Mouse (Mus musculus): ENCODE results near the gene Irf2bp2.

Gene Irf2bp2

DNA sequence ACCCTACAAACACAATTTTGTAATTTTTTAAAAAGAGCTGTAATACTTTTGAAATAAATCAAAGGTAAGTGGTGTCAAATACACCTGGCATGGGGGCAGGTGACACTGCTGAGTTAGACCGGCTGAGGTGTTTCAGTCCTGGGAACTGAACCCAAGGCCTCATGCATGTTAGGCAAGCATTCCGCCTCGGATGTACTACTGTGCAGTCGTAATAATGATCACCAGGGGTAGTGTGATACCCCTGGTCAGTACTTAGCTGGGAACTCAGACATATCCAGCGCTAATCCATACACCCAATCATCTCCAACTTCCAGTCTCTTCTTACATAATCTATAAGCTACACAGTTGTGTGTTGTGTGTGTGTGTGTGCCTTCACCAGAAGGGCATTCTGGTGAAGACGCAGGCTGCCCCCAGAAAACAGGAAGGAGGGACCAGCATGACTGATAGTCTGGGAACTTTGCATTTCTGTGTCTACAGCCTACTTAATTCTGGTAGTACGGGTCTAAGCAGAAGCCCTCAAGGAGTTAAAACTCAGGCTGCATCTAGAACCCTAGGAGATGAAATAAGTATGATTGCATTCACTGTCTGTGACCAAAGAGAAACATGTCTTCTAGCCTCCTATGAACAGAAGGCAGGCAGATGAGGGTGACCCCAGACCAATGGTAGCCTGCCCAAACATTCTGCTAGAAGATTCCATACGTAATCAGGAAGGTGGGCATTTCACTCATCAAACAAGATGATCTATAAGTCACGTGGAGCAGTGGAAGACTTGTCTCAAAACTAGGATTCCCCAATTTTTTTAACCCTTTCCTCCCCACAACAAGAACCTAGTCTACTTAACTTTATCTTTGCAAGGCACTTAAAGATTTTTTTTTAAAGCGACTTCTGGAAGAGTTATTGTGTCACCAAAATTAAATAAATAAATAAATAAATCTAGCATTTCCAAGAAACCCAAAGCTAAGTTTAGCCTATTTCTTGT, 6.9 kb downstream of the Irf2bp2 start:
- no peak for DNase-seq (ENCODE audit: low read depth, low spot score)

DNA sequence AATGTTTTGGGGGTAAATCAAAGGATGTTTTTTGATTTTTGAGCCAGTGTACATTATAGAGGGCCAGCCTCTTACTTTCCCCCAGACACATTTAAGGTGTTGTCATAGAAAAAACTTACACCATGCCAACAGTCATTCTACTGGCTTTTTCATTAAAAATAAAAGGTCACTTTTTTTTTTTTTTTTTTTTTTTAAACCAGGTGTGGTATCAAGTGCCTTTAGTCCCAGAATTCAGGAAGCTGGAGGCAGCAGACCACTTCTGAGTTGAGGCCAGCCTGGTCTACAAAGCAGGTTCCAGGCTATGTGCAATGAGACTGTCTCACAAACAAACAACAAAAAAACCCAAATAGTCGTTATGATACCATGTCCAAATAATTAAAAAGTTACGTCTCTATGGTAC, 7.7 kb downstream of the Irf2bp2 start:
- no peak for DNase-seq (ENCODE audit: low read depth, low spot score)

DNA sequence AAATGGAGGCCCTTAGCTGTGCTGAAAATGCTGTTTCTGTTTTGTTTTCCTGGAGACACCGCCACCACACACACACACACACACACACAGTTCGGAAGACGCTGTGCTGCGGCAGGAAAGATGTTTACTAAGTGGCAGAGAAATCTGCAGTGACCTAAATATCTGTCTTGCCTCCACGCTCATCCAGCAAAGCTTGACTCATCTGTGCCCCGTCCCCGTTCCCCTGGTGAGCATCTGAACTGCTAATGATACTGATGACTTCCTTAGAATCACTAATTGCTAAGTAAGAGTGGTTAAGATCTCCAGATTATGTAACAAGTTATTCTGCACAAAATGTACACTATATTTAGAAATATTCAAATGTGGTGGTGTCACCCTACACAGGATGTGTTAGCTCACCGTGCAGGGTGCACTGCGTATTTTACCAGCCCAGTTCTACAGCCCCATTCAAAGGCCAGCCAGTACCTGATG, 8.2 kb downstream of the Irf2bp2 start:
- no peak for DNase-seq (ENCODE audit: low read depth, low spot score)

DNA sequence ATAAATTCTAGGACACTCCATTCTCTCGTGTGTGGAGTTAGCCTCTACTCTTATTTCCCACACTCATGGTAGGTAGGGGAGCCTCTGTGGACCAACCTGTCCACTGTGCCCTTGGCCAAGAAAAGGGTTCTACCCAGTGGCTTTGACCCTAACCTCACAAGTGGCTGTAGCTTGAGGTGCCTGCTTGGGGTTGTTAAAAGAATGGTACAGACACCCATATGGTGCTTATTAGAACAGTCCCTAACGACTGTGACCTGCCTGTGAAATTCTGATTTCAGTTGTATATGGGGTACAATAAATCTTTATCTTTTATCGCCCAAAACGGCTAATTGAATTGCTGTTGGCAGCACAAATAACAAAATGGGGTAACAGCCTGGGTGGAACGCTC, 8.9 kb downstream of the Irf2bp2 start:
- DNase-seq (ENCODE audit: low read depth, low spot score) = no peak

DNA sequence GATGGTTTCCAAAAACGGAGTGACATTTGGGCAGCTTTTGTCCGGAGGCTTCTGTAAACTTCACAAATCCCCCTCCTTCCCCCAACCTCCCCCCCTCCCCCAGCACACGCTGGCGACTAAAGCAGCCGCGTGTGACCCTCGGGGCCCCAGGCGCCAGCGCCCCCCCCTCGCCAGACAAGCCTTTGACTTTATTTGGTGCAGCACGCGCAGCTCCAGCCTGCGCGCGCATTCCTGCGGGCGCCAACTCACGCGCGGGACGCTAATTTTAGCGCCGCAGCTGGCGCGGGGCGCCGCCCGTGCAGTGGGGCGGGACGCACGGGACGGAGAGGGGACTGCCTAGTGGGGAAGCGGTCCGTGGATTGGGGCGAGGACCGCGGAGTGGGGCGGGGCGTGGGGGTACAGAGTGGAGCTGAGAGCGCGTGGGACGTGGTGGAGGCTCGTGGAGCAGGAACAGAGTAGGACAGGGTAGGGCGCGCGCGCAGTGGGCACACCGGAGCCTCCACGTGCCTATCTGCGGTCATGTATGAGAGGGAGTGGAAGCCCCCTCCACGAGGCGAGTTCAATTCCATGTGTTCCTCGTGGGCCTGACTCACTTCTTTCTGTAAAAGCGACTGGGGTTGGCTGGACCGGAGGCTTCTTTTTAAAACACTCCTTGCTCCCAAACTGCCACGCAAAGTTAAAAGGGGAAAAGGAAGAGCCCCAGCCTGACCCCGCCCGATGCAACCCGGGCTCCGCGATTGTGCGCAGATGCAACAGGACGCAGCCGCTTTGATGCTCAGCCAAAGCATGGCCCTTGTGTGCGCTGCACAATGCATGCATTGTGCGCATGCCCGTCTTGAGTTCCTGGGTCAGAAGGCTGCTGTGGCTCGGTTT, 9.6 kb downstream of the Irf2bp2 start:
- DNase-seq (ENCODE audit: low read depth, low spot score) = no peak

DNA sequence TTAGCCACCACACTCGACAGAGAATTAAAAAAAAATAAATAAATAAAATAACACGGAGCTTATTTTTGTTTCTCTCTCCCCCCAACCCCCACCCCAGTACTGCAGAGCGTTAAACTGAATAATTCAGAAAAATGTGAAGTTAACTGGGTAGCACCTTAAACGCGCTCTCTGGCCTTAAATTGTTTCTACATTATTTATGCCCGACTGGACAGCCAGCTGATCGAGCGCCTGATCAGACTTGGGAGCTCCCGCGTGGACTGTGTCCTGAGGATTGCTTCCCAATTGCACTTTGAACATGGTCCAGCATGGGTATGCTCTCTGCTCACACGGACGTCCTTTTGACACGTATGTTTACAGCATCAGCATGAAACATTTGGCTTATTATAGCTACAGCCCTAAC, 10.3 kb downstream of the Irf2bp2 start:
- no peak for DNase-seq (ENCODE audit: low read depth, low spot score)

DNA sequence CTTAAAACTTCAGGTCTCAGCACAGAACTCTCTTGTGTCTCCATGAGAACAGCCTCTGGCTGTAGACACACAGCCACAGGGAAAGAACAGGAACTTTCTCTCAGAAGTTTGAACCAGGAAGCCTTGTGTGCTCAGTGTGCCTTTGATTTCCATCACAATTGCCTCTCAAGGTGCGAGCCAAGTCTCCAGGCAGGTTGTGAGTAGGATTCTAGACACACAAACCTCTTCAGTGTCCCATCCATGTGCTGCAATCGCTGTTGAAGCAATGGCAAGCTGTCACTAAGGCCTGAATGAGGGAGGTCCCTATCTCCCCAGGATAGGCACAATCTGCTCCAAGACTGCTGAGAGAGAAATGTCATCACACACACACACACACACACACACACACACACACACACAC, 10.8 kb downstream of the Irf2bp2 start:
- DNase-seq (ENCODE audit: low read depth, low spot score) = no peak

DNA sequence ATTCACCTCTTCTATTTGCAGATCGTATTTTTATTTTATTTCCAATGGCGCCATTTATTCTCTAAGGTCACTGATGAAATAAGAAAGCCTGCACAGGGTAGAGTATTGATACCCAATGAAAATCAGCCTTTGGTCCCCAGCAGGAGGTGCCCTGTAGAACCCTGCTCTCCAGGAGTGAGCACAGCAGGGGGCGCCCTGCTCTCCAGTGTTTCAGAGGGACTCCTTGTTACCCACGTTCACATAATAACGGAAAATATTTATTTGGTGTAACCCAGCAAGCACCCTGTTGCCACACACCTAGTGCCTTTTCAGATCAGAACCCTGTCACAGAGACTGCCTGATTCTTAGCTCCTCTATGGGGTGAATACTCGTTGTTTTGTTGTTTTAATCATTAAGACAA, 11.3 kb downstream of the Irf2bp2 start:
- DNase-seq (ENCODE audit: low read depth, low spot score) = no peak

DNA sequence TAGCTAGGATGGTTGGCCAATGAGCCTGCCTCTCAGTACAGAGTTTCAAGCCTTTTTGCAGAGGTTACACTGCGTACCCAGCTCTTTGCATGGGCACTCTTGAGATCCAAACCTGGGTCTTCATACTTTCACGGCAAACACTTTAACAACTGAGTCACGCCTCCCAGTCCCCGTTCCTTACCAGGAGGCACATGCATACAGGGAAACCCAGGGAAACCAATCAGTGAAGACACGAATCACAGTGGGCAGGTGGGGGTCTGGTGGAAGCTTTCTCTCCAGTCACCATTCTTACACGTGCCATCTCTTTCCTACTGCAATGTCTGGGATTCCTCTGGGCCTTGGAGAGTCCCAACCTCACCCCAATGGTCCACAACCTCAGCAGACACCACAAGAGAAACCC, 12.1 kb downstream of the Irf2bp2 start:
- no peak for DNase-seq (ENCODE audit: low read depth, low spot score)

DNA sequence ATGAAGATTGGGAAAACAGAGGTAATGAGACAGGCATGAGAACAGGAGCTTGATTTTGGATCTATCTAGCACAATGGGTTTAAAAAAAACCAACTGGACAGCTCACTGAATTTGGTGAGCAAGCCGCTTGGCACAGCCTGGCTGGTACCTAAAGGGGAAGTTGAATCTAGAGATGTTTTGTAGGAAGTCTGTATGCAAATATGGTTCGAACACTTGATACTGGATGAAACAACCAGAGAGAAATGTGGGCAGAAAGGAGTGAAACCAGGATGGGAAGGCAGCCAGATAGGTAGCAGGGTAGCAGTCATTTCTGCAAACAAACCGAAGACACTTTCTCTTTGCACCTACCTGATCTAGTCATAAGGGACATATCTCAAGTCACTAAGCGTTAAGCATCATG, 13.0 kb downstream of the Irf2bp2 start:
- no peak for DNase-seq (ENCODE audit: low read depth, low spot score)

DNA sequence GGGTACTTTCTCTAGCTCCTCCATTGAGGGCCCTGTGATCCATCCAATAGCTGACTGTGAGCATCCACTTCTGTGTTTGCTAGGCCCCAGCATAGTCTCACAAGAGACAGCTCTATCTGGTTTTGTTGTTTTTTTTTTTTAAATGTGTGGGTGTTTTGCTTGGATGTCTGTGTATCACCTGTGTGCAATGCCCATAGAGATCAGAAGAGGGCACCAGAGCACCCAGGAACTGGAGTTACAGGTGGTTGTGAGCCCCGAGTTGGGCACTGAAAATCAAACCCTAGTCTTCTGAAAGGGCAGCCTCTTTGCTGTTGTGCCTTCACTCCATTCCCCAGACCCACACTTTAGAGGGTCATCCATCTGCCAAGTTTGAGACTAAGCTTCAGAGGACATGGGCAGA, 13.7 kb downstream of the Irf2bp2 start:
- DNase-seq (ENCODE audit: low read depth, low spot score) = no peak

DNA sequence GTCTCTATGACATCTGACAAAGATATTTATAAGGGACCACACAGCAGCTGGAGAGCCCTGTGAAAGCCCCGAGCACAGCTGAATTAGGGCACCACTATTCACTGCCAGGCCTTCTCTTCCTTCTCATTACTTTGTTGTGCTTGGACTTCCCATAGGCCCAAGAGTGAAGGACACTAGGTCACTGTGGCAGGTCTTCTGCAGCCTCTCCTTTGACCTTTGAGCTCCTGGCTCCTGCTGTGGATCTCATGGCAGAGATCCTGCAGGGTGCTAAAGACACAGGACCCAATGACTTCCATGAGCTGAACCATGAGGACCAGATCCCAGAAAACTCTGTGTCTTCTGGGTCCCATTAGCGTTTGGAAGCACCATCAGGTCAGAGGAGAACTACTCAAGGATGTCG, 15.1 kb downstream of the Irf2bp2 start:
- DNase-seq (ENCODE audit: low read depth, low spot score) = no peak

DNA sequence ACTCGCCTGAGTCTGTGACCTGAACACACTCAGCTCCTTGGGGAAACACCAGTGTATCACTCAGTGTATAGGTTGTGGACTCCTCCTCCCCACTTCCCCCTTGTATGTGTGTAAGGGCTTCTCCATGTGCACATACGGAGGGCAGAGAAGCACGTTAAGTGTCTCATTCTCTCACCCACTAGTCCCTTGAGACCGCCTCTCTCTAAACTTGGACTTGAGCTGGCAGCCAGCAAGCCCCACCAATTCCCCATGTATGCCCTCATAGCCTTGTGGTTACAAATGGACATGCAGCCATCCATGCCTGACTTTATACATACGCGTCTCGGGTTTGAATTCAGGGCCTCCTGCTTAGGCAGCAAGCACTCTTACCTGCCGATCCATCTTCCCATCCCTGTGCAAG, 16.9 kb downstream of the Irf2bp2 start:
- no peak for DNase-seq (ENCODE audit: low read depth, low spot score)

DNA sequence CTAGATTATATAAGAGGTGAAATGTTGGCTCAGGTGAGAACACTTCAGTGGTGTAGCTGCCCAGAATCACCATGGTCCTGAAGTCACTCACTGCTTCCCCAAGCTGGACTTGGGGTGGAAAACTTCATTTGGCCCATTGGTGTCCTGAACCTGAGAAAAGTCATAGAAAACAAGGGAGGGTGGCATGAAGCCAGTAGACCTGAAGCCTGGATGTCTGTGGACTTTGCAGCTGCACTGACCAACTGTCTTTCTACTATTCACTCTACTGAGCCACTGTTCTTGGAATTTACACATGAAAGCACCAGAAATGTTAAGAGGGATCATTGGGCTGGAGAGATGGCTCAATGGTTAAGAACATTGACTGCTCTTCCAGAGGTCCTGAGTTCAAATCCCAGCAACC, 17.7 kb downstream of the Irf2bp2 start:
- DNase-seq (ENCODE audit: low read depth, low spot score) = no peak

DNA sequence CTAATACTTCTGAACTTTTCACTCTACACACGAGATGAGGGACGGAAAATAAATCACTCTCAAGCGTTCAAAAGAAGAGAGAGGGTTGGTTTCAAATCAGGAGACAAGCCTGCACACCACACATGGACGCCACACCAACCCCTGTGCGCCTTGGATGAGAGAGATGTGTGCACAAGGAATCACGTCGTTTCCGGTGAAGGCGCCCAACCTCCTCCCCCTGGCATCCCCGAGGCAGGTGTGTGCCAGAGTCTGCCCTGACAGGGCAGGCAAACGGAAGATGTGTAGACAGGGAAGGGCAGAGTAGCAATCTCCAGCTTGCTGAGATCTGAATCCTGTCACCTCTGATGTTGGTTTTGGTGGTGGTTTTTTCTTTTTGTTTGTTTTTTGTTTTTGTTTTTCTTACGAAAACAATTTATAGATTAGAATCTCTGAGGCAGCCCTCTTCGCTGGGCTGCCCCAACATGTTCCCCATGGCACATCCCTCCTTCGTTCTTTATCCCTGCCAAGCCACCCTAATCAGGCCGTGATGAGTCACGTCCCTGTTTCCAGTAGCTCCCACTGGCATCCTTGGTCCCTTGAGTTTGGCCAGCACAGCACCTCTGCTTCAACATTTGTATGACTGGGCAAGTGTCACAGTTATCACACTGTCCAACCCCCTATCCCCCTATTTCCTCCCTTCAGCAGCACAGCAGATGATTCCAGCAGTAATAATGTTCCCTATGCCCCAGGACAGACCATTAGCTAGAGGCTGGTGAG, 18.7 kb downstream of the Irf2bp2 start:
- no peak for DNase-seq (ENCODE audit: low read depth, low spot score)

DNA sequence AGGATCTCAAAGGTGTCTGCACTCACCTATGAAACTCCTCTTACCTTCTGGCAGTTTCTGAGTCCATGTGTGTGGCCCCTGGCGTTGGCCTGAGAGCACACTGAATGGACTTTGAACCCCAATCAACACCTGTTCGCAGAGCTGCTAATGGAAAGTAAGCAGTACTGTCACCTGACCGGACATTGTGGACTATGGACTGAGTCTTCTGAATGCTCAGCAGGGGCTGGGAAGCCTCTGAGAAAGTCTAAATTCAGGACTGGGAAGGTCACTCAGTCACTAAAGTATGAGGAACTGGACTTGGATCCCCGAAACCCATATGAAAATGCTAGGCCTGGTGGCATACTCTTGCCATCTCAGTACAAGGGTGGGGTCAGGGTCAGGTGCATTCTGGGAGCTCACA, 19.9 kb downstream of the Irf2bp2 start:
- no peak for DNase-seq (ENCODE audit: low read depth, low spot score)

DNA sequence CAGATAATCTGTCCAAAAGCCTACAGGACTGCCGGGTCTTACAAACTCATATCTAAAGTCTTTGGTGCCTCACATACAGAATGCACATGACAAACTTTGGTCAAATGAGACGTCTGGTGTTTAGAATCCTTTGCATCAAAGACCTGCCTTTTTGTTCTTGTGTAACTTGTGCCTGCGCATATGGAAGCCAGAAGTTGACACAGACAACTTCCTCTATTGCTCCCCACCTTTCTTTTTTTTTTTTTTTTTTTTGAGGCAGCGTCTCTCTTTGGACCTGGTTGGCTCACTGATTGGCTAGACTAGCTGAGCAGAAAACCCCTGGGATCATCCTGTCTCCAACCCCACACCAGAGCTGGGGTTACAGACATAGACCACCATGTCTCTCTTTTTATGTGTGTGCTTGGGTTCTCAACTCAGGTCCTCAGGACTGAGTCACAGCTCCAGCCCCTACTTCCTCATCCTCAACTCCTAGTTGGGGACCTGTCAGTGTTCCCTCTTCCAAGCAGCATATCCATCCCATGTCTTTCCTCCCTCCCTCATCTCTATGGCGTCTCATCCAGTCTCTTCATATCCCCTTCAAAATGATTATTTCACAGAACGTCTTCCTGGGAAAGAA, 20.6 kb downstream of the Irf2bp2 start:
- DNase-seq (ENCODE audit: low read depth, low spot score) = no peak

DNA sequence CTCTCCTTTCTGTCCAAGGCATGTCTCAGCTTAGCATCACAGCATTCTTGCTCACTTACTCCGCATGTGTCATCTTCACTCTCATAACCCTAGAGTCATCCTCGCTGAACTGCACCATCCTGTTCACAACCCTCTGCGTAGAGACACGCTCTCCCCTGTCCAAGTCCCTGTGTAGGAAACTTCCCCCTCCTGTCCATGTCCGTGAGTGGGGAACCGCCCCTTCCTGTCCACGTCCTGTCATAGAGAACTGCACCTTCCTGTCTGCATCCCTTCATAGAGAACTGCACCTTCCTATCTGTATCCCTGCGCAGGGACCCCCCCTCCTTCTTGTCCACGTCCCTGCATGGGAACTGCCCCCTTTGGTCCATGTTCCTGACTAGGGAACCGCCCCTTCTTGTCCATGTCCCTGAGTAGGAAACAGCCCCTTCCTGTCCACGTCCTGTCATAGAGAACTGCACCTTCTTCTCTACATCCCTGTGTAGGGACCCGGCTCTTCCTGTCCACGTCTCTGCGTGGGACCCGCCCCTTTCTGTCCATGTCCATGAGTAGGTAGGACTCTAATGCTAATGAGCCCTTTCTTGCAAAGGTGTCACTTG, 22.6 kb downstream of the Irf2bp2 start:
- DNase-seq (ENCODE audit: low read depth, low spot score) = no peak

DNA sequence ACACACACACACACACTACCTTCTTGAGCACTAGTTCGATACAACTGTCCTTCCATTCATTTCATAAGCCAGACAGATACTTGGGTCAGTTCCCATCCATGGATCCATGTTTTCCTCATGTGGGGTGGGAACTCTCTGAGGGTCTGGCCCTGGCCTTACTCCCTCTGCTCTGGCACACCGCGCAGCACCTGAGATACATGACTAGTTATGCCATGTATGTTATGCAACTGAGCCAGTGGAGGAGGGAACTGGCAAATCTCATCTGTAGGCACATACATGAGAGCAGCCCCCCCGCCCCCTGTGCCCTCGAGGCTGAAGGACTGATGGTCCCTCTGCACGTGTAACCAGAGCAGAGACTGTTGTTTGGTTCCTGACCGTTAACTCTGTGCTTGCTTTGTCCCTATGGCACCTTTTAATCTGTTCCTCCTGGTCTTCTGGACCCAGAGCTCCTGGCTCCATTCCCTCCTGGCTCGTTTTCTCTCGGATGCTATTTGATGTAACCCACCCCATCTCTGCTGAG, 23.2 kb downstream of the Irf2bp2 start:
- no peak for DNase-seq (ENCODE audit: low read depth, low spot score)

DNA sequence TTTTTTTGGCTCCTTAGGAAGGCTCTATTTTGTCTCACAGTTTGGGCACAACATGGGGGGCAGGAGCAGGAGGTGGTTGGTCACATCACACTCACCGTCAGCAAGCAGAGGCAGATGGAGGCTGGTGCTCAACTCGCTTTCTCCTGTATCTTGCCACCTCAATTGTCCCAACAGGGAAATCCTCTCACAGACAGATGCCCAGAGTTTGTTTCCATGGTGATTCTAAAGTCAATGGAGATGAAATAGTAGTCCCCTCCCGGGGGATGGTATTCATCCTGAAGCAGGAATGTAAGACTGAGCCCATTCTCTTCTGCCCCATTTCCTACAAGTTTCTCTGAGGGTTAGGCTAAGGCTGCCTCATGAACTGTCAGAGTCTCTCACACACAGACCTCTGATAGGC, 23.7 kb downstream of the Irf2bp2 start:
- DNase-seq (ENCODE audit: low read depth, low spot score) = no peak

DNA sequence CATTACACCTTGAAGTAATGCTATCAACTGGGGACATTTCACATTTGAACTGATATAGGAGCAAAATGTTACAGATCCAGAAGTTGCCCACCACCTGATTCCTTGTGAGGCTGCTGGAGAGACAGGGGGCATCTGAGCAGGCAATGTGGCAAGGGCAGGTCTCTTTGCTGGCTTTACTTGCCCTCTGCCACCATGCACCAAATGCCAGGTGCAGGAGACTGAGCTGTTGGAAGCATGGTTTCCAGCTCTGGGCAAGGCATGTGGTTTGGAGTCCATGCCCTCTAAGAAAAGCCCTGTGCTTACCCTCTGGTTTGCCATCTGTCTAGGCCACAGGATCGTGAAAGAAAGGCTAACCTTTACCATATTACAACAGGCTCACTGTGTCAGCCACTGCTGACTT, 24.1 kb downstream of the Irf2bp2 start:
- DNase-seq (ENCODE audit: low read depth, low spot score) = no peak

Data from 3T3-L1 (cell line).